Mouse (Mus musculus) mesoderm, embryonic 11.5 days (tissue): ENCODE data around the gene Cerkl.
A peak's percentile ranks its signal among the peaks of the same experiment; 100 is the strongest.

ENCODE experiments used
- DNase-seq: peaks from one replicate; pipeline ENCODE4 v3.0.0-alpha.2; 2012; ENCODE audit warnings: low read depth, low spot score

Cerkl gene

GRCm38 (mm10) chr2:79443401-79443800, 13.2 kb downstream of the Cerkl start:
- no peak for DNase-seq

DNA sequence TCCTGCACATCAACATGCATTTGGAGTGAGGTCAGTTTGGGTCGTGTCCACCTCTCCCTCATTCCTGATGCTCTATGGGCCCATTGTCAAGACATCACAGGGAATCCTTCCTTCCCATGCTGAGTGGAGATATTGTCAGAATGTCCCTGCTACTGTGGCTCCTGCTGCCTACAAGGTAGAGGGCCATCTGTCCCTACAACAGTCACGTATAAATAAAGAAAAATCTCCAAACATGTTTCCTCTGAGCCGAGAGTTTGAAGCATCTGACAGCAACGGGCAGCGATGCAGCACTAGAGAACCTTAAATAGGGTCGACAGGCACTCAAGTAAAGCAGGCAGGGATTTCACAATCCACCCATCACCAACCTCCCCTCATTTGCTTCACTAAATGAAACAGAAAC, 13.7 kb downstream of the Cerkl start:
- DNase-seq = no peak

- no peak for DNase-seq
Measured at GRCm38 (mm10) chr2:79442227-79442626, 14.4 kb downstream of the Cerkl start.

DNA sequence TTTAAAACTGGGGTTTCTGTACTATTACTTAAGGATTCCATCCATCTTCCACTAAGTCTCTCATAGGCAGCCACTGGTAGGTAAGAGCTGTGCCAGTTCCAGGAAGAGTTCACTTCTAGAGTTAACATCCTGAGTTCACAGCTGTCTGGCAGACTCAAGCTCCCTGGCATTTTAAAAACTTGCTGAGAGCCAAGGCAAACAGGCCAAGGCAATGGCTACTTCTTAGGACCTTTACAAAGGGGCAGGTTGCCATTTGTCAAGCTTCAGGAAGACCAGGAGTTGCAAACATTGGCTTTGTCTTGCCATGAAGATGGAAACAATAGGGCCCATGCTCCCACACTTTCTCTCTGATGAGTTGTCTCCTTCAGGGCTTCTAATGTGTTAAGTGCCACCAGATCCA, 26.5 kb downstream of the Cerkl start:
- no peak for DNase-seq

DNA sequence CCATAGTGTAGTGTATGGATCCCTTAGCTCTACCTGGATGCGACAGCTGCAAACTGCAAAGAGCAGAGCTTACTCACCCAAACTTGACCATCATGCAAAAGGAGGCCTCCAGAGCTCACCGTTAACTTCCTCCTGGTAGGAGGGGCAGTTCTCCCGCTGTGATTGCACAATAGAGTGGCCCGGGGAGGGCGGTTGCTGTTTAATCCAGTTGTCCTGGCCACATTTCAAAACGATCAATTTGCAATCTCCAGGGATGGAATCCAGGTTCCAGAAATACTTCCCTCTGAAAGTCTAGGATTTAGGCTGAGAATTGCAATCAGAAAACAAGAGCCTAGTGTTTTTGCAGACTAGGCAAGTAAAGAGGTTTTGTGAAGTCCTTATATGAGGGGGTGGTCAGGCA, 26.9 kb downstream of the Cerkl start:
- DNase-seq = no peak

DNA sequence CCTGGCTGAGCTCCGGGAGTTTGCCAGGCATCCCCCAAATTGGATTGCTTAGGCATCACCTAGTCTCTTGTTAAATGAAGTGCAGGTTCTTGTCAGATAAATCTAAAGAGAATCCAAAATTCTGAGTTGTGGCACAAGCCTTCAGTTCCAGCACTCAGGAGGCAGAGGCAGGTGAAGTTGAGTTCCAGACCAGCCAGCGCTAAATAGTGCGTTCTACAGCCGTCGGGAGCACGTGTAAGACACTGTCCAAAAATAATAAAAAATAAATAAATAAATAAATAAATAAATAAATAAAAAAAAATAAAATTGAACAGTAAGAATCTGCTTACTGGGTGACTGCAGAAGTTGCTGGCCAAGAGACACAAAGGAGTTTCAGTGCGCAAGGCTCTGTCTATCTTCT, 27.5 kb downstream of the Cerkl start:
- DNase-seq = no peak

DNA sequence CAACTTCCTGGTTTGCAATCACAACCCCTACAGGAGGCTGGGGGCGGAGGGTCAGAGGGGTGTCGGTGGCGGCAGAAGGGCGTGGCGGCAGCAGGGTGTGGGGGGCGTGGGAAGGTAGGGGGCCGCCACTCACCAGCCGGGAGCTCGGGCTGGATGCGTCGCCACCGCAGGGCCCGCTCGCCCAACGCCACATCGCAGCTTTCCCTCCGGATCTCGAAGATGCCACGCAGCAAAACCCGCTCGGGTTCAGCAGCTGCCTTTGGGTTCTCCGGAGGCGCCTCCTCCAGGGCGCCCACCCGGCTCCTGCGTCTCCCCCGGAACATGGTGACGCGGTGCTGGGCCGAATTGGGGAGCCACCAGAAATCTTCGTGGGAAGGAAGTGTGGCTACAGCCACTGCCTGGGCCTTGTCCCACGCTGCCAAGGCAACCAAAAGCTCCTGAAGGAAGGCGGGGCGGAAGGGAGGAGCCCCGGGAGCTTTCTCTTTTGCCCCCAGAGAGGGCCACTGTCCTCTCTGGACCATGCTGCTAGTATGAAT, 27.9 kb downstream of the Cerkl start:
- peak; percentile 30 for DNase-seq

- peak; percentile 31 for DNase-seq
Measured at GRCm38 (mm10) chr2:79428022-79428421, 28.6 kb downstream of the Cerkl start.

DNA sequence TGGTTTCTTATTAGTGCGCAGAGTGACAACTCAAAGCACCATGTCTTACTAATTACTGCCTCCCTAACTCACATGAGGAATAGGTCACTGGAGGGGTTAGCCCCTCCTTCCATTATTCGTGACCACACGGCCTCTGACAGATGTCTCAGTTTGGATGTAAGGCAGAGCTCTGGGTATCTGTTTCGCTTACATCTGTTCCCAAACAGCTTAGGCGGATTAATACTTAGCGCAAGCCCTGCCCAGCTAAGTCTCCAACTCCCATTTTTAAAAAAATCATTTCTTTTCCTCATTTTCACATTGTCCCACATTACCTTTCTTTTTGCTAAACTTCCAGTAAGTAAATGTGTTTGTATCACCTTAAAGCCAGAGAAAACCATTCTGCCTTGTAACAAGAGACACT, 34.9 kb downstream of the Cerkl start:
- DNase-seq = peak; percentile 44

DNA sequence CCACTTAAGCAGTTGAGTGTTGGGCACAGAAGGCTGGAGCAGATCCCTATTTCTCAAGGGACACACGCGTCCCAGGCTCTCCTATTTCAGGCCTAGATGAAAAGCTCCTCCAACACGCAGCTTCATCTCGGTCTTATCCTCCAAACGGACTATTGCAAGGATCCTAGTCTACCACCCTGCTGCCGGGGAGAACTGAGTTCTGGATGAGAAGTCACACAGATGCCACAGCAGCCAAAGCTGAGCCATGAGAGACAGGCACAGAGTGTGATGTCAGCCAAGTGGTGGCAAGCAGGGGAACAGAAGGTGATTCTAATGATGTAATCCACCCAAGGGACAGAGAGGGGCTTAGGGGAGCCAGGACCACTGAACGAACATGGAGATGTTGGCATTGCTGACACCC, 42.1 kb downstream of the Cerkl start:
- DNase-seq = no peak

GRCm38 (mm10) chr2:79410903-79411255, 45.7 kb downstream of the Cerkl start:
- DNase-seq = no peak

DNA sequence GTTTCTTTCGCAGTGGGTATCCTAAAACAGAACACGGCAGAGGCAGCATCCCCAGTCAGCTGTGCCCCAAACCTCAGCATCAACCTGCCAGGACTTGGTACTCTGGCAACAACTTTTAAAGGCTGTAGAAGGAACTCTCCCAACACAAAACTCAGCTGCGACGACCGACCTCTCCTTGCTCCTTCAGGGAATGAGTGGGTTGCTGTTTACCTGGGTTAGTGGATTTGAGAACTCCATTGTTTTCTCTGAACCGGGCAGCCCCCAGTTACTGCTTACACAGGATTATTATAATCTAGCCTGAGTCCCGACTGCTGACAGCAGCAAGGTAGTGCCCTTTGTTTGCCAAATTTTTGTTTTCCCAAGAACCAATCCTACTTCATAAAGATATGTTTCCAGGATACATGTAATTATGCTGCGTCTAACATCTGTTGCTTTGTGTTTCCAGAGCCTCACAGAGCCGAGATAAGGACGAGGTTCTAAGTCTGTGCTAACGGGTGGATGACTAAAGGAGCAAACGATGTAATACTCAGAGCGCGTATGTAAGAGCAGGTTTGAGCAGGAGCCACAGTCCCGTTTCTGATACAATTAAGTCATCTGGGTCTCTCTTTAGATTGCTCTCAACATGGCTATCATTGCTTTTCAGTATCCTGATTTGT, 46.2 kb downstream of the Cerkl start:
- no peak for DNase-seq

DNA sequence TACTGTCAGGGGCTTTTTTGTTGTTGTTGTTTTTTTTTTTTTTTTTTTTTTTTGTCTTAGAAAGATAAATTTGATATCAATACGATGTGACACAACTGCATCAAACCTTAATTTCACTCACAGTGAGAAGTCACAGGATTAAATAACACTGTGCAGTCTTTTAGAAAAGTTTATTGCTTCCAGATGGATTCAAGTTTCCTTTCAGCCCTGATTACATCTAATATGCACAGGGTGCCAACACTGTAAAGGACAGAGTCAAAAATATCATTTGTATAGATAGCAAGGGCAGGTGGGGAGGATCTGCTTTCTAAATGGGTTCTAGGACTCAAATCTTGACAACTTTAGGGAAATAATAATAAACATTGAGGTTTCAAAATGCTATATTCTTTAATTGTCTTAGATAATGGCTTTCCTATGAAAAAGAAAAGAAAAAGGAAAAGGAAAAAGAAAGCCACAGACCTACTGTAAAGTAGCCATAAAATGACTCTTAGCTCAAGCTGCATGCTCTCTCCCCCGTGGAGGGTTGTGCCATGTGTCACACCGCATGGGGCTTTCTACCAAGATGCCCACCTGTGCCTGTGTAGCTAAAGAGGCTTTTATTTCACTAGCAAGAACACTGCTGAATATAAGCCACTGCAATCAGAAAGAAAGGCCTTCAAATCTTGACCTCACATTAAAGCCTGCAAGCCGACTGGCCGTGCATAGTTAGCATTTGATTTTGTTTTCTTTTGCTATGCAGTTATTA, 50.8 kb downstream of the Cerkl start:
- DNase-seq = no peak

DNA sequence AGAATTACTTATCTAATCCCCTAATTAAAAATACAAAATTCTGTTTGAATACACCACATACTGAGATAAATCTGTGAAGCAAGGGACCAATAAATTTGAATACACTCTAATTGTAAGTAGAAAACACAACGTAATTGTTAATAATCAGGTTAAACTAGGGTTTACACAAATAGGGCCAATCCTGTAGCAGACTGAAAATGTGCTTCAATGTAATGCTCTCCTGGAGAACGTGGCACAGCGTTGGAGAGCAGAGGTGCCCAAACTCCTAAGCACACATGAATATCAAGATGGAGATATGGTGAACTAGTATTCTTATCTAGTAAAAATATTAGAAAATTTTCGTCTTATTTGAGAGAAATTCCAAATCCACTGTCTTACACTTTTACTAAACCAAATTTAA, 56.5 kb downstream of the Cerkl start:
- no peak for DNase-seq

- DNase-seq = no peak
Measured at GRCm38 (mm10) chr2:79399234-79400000, 57.2 kb downstream of the Cerkl start.

- no peak for DNase-seq
Measured at GRCm38 (mm10) chr2:79398831-79399230, 57.8 kb downstream of the Cerkl start.

- no peak for DNase-seq
Measured at GRCm38 (mm10) chr2:79398343-79398742, 58.2 kb downstream of the Cerkl start.

DNA sequence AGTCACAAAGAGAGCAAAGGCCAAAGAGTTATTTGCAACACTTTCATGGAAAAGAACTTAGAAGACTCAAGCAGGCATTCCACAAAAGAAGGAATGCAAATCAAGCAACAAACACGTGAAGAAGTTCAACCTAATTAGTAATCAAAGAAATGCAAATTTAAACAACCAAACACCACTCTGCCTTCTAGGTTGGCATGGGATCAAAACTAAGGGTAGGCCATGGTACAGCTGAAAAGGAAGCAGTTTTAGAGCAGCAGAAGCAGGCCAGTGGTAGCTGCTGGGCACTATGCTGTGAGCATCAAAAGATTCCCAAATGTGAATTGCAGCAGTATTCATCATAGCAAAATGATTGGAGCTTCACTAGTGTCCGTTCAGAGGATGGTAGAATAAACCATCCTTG, 59.5 kb downstream of the Cerkl start:
- DNase-seq = no peak

- peak; percentile 40 for DNase-seq
Measured at GRCm38 (mm10) chr2:79379087-79380041, 77.2 kb downstream of the Cerkl start.

DNA sequence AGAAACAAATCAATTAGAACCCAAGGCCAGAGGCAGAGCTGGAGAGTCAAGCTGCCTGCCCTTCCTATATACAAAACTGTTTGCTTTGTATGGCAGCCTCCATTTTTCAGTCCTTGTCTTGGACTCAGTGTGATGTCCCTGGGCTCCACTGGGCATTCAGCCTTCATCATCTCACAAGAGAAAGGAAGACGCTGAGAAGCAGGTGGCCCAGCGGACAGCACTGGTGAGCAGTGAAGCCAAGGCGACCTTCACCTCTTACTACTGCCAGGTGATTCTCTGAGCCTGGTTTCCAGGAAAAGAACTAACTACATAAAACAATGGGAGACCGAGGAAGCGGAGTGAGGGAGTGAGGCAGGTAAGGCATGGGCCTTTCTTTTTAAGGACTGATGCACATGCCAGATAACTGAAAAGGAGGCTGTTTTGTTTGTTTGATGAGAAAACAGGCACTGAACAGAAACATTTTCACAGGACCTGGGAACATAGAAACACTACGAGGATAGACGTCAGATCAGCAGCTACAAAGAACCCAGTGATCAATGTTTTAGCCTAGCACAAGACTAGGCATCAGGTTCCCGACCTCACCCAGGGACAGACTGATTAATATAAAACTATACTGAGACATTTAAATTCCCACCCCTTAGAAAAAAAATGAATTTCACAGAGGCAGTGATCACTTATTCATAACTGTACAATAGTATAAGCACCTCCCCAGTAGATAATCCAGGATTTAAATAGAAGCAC, 78.1 kb downstream of the Cerkl start:
- no peak for DNase-seq
